Mouse (Mus musculus) kidney, postnatal 4 days (tissue): ENCODE results near the gene Amn.
A peak's percentile ranks its signal among the peaks of the same experiment; 100 is the strongest.

Experiments
- DNase-seq, 2 experiments: peaks; one replicate each; pipeline ENCODE4 v3.0.0; 2021; ENCODE audit warnings: mixed read lengths in 2 of 2

Amn gene

DNA sequence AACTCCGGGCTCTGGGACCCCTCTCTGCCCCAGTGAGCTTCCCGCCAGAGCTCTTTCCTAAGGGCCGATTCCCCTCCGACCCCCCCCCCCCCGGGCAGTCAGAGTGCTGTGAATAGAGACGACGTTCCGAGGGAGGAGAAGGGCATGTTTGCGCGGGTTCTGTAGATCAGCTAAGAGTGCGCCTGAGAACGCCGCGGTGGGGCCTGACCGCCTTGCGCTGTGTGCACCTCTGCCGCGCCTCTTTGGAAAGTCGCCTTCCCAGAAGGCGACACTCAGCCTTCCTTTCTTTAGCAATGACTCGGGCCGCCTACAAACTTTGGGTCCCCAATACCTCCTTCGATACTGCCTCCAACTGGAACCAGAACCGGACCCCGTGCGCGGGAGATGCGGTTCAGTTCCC is 511 bp downstream of the Amn start:
- no peak for DNase-seq

DNA sequence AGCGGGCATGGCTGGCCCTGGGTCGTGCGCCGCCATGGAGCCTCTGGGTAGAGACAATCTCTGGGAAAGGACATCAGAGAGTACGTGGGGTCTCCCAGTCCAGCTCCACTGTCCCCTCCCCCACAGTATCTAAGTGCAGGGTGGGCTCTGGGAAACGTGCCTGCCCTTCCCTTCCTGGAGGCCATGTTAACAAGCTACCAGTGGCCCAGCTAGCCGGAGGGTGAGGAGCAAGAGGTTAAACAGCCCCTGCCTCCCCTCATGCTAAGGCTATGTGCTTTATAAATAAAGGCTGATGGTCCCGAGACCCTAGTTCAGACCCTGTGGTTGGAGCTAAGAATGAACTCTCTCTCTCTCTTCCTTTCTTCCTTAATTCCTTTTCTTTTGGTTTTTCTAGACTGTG is 1.1 kb downstream of the Amn start:
- no peak for DNase-seq

DNA sequence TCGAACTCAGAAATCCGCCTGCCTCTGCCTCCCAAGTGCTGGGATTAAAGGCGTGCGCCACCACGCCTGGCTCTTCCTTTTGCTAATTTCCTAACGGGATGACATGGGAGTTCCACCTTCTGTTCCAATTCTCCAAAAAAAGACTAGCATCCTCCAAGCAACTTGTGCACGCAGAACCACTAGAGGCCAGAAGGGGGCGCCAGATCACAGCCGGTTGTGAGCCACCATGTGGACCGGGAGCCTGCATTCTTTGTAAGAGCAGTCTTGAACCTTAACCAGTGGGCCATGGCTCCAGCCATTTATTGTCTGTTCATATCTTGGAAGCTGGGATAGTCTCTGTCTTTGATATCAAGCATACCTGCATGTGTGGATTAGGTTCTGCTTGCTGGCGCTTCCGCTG is 1.5 kb downstream of the Amn start:
- DNase-seq = peak; percentile 90 to 92

DNA sequence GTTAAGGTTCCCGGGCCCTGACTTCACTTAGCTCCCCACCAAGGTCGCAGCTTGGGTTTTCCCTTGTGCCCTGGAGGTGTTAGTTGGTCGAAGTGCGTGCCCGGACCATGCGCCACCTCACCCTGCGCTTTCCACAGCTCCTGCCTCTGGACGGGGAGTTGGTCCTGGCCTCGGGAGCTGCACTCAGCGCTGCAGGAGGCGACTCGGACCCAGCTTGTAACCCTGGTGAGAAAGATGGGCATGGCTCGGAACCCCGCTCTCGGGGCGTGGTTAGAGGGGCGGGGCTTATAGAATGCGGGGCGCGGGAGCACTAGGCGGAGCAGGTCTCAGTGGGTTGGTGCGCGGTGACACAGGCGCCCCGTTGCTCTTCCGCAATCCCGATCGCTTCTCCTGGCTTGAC is 3.1 kb downstream of the Amn start:
- peak; percentile 34 to 42 for DNase-seq

DNA sequence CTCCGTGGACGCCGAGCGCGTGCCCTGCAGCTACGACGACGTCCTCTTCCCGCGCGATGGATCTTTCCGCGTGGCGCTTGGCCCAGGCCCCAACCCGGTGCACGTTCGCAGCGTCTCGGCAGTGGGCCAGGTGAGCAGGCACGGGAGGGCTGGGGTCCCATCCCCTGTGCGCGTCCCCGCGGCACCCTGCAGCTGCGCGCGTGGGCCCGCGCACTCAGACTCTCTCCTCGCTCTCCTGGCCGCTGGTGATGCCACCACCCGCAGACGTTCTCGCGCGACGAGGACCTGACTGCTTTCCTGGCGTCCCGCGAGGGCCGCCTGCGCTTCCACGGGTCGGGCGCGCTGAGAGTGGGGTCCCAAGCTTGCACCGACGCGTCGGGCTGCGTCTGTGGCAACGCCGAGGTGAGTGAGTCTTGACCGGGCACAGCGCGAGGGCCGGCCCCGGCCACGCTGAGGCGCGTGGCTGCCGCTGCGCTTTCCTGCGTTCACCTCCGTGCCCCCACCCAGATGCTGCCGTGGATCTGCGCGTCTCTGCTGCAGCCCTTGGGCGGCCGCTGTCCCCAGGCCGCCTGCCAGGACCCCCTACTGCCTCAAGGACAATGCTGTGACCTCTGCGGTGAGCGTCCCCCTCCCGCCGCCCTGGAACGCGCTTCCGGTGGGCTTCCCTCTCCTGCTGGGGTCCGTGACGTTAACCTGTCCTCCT is 3.7 kb downstream of the Amn start:
- DNase-seq = peak in 1 of 2 experiments; percentile 31

DNA sequence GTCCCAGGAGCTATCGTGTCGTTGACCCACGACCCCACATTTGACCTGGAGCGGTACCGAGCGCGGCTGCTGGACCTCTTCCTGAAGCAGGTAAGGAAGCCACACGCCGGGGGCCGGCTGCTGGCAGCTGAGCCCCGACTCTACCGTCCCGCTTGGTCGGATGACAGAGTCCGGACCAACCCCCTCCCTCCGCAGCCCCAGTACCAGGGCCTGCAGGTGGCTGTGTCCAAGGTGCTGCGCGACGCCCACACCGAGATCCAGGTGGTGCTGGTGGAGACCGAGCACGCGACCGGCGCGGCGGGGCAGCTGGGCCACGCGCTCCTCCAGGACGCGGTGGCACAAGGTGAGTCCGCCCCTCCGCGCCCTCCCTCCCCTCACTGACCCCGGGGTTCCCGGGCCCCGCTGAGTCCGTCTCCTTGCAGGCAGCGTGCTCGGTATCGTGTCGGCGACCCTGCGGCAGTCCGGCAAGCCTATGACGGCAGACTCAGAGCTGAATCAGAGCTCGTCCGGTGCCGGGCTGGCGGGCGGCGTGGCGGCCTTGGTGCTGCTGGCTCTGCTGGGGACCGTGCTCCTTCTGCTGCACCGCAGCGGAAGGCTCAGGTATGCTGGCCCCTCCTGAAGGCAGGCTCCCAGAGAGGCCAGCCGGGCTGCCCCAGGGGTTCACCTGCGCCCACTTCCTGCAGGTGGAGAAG is 4.4 kb downstream of the Amn start:
- DNase-seq = peak; percentile 52 to 66

DNA sequence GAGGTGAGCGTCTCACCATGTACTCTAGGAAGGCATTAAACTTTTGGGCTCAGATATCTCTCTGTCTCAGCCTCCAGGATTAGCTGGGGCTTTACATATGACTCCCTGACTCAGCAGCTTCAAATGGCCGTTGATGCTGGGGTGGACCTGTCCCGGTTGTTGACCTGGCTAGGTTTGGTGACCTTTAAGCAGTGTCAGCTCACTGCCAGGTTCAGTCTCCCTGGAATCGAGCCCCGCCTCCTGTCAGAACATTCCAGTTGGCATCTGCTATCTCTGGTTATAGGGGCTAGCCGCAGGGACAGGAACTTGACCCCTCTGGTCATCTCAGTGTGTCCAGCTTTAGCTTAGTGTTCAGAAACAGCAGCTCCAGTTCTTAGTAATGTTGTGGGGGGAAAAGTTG is 5.5 kb downstream of the Amn start:
- no peak for DNase-seq

DNA sequence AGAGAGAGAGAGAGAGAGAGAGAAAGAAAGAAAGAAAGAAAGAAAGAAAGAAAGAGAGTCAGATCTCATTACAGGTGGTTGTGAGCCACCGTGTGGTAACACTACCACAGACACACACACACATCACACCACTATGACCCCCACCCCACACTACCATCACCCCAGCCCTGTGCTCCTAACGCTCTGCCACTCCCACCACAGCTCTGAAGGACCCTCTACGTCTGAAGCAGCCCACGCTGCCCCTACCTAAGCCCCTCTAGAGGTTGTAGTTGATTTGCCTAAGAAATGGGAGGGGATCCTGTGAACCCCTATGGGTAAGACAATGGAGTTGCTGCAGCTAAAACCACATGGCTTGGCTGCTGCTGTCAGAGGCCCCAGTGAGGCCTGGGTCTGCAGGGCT is 12.7 kb downstream of the Amn start:
- no peak for DNase-seq

DNA sequence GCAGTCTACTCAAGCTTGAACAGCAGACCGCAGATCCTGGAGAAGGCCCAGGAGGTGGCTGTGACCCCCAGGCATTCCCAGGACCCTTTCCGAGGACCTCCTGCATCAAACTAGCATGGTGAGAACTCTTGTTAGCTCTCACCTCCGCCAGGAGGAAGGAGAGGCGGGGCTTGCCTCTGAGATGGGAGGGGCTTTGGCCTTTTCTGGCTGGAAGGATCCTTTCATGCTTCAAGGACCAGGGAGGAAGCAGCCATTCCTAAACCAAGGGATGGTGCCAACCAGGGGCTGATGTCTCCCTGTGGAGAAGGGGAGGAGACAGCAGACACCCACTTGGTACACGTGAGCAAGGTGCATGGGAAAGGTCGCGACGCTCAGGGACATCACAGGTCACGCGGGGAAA is 13.6 kb downstream of the Amn start:
- DNase-seq = peak; percentile 41 to 53

DNA sequence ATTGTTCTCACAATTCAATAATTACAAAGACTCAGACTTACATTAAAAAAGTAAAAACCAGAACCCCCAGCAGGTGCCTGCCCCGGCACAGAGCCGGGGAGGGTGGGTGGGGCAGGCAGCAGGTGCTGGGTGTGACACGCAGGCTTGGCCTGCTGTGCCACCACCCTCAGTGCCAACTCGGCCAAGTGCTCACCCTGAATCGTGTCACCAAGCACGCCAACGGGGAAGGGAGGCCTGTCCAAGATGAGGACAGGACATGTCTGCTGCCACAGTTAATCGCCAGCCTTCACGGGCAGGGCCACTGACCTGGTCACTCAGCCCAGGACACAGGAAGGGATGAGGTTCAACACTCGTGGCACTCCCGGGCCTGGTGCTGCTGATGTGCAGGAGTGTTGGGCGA is 22.1 kb downstream of the Amn start:
- DNase-seq = no peak

DNA sequence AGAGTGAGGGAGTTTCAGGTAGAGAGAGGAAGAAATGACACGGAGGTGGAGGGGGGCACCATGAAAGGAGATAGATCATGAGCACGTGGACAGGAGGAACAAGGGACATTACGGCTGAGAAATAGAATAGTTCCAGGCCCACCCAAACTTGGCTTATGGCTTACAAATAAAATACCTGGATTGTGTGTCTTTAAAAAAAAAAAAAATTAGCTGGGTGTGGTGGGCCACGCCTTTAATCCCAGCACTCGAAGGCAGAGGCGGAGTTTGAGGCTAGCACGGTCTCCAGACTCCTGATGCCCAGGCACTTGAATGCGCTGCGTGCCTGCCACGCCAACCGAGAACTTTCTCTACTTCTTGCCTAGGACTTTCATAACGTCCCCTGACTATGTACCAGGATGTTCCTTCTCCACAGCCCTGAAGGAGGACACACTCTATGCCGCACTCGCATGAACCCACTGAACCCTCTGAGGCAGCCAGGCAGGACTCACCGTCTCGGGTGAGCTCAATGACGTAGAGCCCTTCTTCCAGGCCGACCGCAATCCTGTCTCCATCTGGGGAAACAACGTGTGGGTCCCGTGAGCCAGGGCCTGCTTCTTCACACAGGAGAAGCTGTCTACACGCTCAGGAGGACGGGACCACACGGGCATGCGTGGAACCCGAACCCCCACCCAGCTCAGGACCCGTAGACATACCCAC is 30.6 kb downstream of the Amn start:
- DNase-seq = no peak

DNA sequence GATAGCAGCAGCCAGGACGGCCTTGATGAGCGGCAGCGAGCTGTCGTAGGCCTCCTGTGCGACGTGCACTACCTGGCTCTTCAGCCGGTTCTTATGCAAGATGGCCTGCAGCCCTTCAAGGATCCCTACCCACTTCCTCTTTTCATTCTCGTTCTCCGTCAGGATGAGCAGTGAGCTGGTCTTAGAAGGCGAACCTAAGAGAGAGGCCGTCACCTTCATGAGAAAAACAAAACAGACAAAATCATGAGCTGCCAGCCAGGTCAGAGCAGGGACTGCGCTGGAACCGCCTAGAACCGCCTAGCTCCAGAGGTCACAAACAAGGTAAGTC is 31.1 kb downstream of the Amn start:
- no peak for DNase-seq

DNA sequence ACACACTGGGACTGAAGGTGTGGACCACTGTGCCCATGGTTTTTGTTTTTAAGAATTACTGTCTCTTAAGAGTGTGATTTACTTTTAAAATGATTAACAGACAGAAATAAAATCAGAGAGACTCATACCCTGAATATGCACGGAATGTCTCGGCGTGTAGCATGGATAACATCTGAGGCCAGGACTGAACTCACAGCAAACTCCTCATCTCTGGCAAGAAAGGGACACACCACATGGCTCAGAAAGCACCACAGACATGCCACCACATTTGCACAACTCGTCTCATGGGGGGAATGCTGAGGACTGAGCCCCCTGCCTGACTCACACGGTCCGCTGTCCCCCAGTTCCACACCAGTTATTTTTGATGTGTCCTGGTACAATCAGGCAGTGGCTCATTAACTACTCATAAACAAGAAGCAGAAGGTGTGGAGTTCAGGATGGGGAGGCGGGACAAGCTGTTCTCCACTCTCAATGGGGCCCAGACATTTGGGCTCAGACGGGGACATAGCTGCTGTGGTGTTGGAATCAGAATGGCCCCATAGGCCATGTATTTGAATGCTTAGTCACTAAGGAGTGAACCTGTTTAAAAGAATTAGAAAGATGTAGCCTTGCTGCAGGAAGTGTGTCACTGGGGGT is 32.9 kb downstream of the Amn start:
- no peak for DNase-seq

DNA sequence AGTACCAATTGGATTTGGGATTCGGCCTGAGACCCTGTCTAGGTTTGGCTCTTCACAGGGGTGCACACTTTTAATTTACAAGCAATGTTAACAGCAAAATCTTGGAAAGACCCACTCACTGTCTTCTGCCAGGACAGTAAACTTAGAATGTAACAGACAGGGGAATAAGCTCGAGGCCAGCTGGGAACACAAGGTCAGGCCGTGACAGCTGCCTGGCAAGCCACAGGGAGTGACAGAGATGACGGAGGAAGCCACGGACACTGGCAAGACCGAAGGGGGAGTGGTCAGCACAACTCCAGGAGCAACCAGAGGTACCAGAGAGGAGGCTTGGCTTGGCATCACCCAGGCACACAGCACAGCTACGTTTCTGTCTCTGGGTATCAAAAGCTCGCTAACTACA is 35.9 kb downstream of the Amn start:
- DNase-seq = no peak

DNA sequence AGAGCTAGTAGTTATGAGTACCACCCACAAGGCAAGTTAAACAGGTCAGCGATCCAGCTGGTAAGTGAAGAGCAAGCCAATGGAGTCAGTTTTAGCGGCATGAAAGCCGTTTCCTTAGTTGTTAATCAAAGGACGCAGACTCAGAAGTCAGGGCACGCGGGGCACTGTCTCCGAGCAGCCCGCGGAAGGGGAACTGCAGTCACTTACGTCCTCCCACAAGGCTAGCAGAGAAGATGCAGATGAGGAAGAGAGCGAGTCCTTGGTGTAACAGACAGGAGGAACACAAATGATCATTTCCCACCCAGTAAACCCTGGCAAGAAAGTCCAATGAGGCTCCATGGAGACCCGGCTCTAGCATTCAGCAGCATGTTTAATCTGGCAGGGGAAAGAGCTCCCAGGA is 38.4 kb downstream of the Amn start:
- DNase-seq = no peak

DNA sequence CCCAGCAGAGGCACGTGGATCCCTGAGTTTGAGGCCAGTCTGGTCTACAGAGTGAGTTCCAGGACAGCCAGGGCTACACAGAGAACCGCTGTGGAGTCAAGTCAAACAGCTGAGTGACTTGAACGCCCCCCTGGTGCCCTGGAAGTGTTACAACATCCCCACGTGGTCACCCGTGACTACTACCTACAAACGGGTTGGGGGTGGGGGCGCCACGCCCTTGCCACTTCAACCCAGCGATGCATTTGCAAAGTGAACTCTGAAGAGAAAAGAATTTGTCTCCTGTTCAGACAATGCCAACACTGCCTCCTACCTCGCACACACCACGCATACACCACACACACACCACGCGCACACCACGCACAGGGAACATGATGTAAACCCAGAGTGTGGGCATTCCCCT is 39.0 kb downstream of the Amn start:
- DNase-seq = no peak

DNA sequence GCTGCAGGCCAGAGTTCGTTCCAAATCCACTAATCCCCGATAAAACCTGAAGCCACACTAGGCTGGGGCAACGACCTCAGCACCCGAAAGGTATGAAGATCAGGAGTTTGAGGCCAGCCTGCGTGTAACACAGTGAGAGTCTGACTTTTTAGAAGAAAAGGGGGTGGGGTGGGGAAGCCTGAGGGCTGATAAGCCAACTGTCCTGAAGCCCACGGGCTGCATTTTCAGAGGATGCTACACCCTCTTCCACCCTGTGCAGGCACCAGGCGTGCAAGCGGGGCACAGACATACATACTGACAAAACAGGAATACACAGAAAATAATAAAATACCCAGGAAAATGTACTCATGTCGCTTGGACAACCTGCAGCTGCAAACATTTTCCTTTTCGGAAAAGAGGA is 40.9 kb downstream of the Amn start:
- DNase-seq = no peak

DNA sequence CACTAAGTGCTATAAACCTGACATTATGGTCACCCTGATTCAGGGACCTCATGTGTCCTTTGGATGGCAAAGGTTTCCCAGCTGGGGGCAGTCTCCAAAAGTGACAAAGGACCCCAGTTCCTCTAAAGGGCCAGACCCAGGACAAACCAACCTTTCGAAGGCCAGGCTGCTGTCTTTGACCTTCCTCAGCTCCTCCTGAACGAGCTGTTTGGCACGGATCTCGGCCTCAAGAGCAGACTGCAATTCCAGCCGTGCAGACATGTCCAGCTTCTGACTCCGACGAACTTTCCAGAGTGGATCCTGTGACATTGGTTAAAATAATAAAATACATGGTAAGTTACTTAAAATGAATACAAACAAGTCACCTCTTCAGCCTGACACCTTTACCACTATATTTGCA is 43.4 kb downstream of the Amn start:
- DNase-seq = no peak

DNA sequence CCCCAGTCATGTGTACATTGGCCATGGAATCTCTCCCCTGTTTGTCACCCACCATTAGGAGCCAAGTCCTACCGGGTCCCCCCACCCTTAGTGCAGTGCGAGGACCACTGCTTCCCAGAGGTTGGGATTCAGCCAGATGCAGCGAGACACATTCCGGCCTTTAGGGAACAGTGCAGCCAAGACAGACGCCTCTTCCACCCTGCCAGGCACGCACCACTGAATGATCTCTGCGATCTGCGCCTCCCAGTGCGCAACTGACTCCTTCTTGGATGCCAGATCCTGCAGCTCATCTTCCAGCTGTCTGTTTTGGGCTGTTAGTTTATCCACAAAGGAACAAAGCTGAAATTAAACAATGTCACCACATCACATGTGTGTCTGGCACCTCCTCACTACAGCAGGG is 46.8 kb downstream of the Amn start:
- DNase-seq = no peak

DNA sequence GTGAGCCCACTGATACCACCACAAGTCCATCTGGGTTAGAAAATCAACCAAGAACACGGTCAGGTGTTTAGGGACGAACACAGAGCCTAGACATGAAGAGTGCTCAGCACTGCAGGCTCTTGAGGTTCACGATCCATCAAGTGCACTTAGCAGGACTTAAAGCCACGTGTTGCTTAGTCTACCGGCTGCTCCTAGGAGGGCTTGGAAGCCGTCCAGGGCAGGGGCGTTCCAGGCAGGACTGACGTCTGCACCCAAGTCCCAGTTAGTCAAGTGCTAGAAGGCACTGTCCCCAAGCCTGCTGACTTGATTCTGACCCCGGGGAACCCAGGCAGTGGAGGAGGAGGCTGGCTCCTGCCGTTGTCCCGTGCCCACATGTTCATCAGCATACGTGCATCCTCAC is 49.7 kb downstream of the Amn start:
- no peak for DNase-seq

DNA sequence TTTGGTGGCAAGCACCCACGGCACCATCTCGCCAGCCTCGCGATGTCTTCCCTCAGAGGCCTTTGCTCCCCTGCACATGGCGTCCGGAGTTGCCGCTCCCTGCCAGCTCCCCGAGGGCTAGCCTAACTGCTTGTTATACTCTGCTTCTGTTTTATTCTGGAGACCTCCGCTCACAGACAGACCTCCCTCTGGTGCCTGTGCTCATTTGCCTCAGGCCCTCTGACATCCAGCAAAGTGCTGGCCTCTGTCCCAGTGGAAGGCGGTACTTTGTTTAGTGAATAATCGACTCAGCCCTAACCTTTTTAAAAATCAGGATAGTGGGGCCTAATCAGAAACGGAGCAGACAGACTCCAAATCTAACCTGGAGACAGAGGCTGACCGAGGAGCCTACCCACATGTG is 50.9 kb downstream of the Amn start:
- no peak for DNase-seq

DNA sequence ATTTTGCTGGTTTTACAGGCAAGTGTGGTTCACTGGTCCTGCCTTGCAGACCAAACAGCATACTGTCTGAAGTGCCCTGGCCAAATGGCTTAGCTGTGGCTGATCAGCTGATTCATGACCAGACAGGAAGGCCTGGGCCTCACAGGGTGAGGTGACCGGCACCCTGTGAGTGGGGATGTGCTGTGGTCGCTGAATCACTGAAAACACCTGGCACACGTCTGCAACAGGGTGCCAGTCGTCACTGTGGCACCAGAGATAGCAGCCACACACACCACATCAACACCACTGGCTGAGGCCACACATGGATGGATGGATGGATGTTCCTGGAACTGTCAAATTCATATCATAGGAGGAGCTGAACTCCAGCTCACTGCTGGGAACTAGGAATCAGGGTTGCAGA is 52.5 kb downstream of the Amn start:
- no peak for DNase-seq

DNA sequence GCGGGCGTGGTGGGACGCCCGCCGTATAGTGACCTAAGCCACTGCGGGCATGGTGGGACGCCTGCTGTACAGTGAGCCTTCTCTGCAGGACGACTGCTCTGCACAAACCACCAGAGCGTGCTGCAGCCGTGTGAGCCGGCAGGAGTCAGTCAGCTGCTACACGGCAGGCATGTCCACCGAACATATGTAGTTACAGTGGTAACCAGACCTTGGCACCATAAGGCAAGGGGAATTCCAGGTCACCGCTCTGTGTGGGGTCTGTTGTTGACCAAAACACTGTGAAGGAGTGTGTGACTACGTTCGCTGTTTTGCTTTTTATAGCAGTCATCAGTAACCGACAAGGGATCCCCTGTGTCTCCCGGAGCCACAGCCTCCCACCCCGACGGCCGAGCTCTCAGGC is 53.6 kb downstream of the Amn start:
- DNase-seq = no peak

DNA sequence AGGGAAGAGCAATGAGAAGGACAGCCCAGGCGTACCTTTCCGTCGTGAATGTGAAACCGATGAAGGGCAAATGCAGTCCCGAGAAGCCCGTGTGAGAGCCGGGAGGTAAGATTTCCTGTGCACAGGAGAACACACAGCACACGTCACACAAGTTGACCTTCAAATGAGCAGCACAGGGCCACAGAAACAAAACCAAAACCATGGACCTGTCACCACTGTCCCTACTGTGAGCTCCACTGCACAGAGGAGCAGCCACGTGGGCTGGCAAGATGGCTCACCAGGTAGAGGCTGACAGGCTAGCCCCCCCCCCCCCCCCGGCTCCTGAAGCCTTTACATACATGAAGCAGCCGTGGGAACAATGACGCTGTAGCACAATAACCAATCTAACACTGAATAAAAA is 54.1 kb downstream of the Amn start:
- DNase-seq = no peak
